In genomic region chr11:113951616-113951988, GRCm38 (mm10) we compare ENCODE assay signal across 11 mouse cellular contexts.
DNase-seq lines count a peak whose midpoint lies in the region; ATAC-seq and TF ChIP-seq lines count a peak whose summit lies in the region.
"Had no signal": no experiment of that assay in that cellular context is flagged by ENCODE, and none has a peak within 500 bp of the region (broad histone marks: within the 10 kb centered on the region; RNA-seq: fewer than 3 reads in every experiment).

No protein-coding gene starts in this region.

- WGBS in embryonic facial prominence, embryonic 10.5 days, result 54% methylated on average over 15 of the region's 15 CpGs
- WGBS in hindbrain, postnatal 0 days, result 15% methylated on average over 15 of the region's 15 CpGs

- TF ChIP-seq CTCF in hindbrain, postnatal 0 days (IDR thresholded peaks at IDR 0.05; ENCODE audit: low read depth), result no peak

- DNase-seq in kidney, adult 11 months, result peak; percentile 7
- DNase-seq in kidney, postnatal 14 days, result no peak
- no peak for DNase-seq in embryonic facial prominence, embryonic 10.5 days (ENCODE audit: low spot score)
- peak; percentile 66 for DNase-seq in hindbrain, postnatal 0 days (ENCODE audit: low spot score)
- peak; percentile 43 for DNase-seq in retina, embryonic 14.5 days (ENCODE audit: low spot score)
- no peak for DNase-seq in spleen, postnatal 36 days (ENCODE audit: low spot score in 2 of 2)
- no peak for DNase-seq in lung, adult 18-20 months
- DNase-seq in adipocyte (ENCODE audit: low spot score), result no peak
- DNase-seq: adrenal gland, postnatal 25 days; embryo, embryonic 11 days had no signal

- no peaks in the 10 kb centered on the region for H3K36me3 ChIP-seq in embryonic facial prominence, embryonic 10.5 days (replicated peaks)
- H3K36me3 ChIP-seq in hindbrain, postnatal 0 days (ENCODE audit: insufficient read depth, low read length), result no peaks in the 10 kb centered on the region

- no peak overlapping the region for H3K4me3 ChIP-seq in embryonic facial prominence, embryonic 10.5 days
- H3K4me3 ChIP-seq in hindbrain, postnatal 0 days (ENCODE audit: low read length), result no peak overlapping the region

- peaks cover 30% of the 10 kb centered on the region for H3K4me1 ChIP-seq in embryonic facial prominence, embryonic 10.5 days
- H3K4me1 ChIP-seq in hindbrain, postnatal 0 days (ENCODE audit: insufficient read depth, low read length), result peaks cover 14% of the 10 kb centered on the region

- ATAC-seq in hindbrain, postnatal 0 days, result peak; percentile 81

- no peaks in the 10 kb centered on the region for H3K27me3 ChIP-seq in embryonic facial prominence, embryonic 10.5 days (replicated peaks; ENCODE audit: low read depth, poor library complexity, severe bottlenecking)
- no peaks in the 10 kb centered on the region; the same call in 1 of the 2 replicates for H3K27me3 ChIP-seq in hindbrain, postnatal 0 days (ENCODE audit: insufficient read depth, low read length)

- H3K9ac ChIP-seq in hindbrain, postnatal 0 days (replicated peaks; ENCODE audit: low read length), result no peak overlapping the region

- peaks cover 6% of the 10 kb centered on the region for H3K9me3 ChIP-seq in embryonic facial prominence, embryonic 10.5 days
- H3K9me3 ChIP-seq in hindbrain, postnatal 0 days (ENCODE audit: low read length), result no peaks in the 10 kb centered on the region

- H3K27ac ChIP-seq in embryonic facial prominence, embryonic 10.5 days (replicated peaks), result 0 out of 2 replicates have a peak overlapping the region, but pooled peaks have one; percentile 63
- no peak overlapping the region for H3K27ac ChIP-seq in hindbrain, postnatal 0 days

- H3K4me2 ChIP-seq in hindbrain, postnatal 0 days (ENCODE audit: low read depth, low read length), result no peak overlapping the region
- H3K4me2 ChIP-seq: liver, embryonic 11.5 days had no signal

Comparison
In these comparisons a context has a peak if more than half of its experiments do, and no peak if none do; other contexts are left out.
1. DNase-seq: peak in kidney, adult 11 months (single experiment), hindbrain, postnatal 0 days (single experiment) and retina, embryonic 14.5 days (single experiment); none in kidney, postnatal 14 days (single experiment), embryonic facial prominence, embryonic 10.5 days (single experiment), spleen, postnatal 36 days (0 of 2), lung, adult 18-20 months (0 of 2) and adipocyte (single experiment).